Mouse (Mus musculus) left cerebral cortex, adult 8-10 months (tissue): Measurements from ENCODE around the gene Txnrd3. TPM values are rescaled to one million over a fixed set of nuclear protein-coding genes. Genes with fewer than 3 reads are reported as not detected.

ENCODE experiments used
- DNase-seq, 2 experiments: peaks; one replicate each; pipeline ENCODE4 v3.0.0; 2022; ENCODE audit warnings: low spot score in 2 of 2
- total RNA-seq, 4 experiments: library from RNA; stranded (reverse); gene quantifications; 2 replicates each; pipeline ENCODE4 v1.2.4; 2022

The Txnrd3 gene
- total RNA-seq, 4 experiments from 2014 or later: 4.7 to 5.9 (median 5.6) TPM

DNA sequence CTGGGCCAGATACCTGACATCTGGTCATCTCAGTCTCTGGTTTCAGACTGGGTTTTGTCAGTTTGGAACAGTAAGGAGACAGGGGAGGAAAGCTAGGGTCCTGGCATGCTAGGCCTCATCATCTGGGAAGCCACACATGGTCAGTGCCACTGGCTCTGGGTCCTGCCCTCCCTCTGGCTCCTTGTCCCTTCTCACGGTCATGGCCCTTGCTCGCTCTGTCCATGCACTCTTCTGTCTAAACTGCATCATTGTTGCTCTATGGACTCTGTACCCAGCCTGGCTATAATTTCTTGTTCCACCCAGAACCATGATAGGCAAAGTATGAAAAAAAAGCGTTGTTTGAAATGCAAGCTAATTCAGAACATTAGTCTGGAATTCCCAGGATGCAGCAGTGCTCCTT is 11.2 kb downstream of the Txnrd3 start:
- no peak for DNase-seq

DNA sequence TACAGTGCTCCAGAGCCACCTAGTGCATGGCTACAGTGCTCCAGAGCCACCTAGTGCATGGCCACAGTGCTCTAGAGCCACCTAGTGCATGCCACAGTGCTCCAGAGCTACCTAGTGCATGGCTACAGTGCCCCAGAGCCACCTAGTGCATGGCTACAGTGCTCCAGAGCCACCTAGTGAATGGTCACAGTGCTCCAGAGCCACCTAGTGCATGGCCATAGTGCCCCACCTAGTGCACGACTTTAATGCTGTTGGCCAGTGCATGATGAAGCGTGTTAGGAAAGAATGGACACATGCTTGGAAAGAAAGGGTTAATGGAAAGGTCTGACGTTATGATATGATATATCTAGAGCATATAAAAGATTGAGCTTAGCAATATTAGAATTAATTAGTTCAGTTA is 14.6 kb downstream of the Txnrd3 start:
- DNase-seq: no peak

- DNase-seq: no peak
Measured at GRCm38 (mm10) chr6:89658931-89659330, 15.1 kb downstream of the Txnrd3 start.

- no peak for DNase-seq
Measured at GRCm38 (mm10) chr6:89659692-89660423, 16.1 kb downstream of the Txnrd3 start.

- no peak for DNase-seq
Measured at GRCm38 (mm10) chr6:89660490-89660889, 16.7 kb downstream of the Txnrd3 start.

- DNase-seq: no peak
Measured at GRCm38 (mm10) chr6:89662521-89662920, 18.7 kb downstream of the Txnrd3 start.

DNA sequence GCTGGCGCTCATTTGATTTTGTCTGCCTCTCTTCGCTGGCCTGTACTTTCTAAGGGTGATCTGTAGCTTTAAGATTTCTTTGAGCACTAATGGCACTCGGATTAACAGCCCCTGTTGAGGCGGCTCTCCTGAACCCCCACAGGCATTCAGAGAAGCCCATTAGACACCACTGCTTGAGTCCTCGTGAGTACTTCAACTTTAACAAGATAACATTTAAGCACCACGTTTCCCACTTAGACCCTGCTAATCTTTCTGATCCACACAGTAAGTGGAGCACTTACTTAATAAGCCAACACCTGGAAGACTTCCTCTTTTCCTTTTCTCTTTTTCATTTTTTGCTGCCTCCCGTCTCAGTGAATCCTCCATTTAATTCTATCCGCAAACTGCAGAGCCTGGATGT is 21.4 kb downstream of the Txnrd3 start:
- DNase-seq: no peak

DNA sequence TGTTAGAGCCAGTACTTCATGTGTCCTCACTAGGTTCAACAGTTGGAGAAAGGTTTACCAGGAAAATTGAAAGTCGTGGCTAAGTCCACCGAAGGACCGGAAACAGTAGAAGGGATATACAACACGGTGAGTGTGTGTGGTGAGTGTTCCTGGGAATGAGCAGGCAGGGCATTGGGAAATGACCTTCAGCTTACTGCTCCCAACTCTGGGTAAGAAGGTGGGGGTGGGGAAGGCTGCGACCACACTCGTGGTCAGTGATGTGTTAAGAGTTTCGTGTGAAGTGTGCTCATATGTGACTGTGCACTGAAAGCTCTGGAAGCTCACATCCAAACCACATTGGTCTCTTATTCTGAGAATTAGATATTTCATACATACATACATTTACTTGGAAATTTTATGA is 21.9 kb downstream of the Txnrd3 start:
- no peak for DNase-seq

GRCm38 (mm10) chr6:89666976-89667375 is 23.2 kb downstream of the Txnrd3 start:
- no peak for DNase-seq

- peak in 1 of 2 experiments; percentile 2 for DNase-seq
Measured at GRCm38 (mm10) chr6:89669556-89669955, 25.8 kb downstream of the Txnrd3 start.

- peak in 1 of 2 experiments; percentile 14 for DNase-seq
Measured at GRCm38 (mm10) chr6:89671431-89671830, 27.6 kb downstream of the Txnrd3 start.

DNA sequence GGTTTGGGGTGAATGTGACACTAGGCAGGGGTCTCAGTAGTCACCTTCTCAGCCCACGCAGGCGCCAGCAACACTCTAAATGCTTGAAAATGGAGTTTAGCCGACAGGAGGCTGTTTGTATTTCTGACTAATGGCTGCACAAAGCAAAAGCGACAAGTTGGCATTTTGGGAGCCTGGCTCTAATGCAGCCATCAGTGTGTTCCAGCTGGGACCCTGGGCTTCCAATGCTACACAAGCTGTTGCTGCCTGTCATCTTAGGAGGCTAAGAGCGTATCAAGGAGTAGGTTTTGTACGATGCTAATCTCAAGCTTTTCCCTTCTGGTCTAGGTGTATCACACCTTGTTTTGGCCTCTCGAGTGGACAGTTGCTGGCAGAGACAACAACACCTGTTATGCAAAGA is 28.9 kb downstream of the Txnrd3 start:
- peak in 1 of 2 experiments; percentile 4 for DNase-seq

DNA sequence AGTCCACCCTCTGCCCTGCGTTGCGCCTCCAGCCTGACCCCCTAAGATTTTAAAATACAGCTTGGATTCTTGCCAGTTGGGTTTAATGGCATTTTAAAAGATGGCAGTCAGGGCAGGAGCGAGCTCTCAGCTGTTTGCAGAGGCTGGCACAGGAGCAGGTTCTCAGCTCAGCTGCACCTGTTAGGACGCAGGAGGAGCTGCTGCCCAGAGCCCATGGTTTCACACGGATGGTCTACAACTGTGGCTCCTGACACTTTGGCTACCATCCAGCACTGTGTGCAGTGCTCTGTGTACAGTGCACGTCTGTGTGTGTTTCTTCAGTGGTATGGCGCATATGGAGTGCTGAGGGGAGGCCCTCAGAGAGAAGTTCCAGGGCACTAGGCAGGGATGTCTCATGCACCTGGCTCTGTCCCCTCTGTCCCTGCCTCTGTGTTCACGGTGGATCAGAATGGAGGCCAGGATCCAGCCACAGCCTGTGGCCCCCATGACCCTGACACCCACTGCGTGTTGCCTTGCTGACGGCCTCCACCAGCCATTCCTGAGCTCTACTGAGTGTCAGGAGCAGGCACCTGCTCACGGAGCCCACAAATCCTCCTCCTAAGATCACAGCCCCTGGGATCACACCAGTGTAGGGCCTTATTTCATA is 29.5 kb downstream of the Txnrd3 start:
- peak in 1 of 2 experiments; percentile 5 for DNase-seq

- no peak for DNase-seq
Measured at GRCm38 (mm10) chr6:89678522-89678921, 34.7 kb downstream of the Txnrd3 start.

DNA sequence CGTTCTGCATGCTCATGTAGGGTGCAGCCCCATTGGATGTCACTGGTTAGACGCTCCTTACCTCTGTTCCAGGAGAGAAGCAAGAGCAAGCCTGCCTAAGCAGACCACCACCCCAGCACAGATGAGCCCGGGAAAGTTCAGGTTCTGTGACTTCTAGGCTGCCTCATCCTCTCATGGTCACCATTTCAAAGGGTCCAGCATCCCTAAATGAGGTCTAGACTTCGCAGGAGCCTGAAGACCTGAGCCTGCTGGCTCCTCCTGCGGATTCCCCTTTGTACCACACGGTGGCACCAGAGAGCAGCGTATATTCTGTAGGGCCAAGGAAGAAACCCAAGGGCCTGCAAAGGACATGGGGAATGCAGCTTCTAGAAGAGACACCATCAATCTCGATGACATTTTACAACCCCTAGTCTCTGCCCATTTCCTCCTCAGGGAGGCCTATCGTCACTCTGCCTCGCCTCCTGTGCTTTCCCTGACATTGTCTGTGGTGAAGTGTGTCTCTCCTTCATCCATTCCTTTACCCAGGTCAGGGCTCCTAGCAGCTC is 35.6 kb downstream of the Txnrd3 start:
- DNase-seq: peak in 1 of 2 experiments; percentile 55

DNA sequence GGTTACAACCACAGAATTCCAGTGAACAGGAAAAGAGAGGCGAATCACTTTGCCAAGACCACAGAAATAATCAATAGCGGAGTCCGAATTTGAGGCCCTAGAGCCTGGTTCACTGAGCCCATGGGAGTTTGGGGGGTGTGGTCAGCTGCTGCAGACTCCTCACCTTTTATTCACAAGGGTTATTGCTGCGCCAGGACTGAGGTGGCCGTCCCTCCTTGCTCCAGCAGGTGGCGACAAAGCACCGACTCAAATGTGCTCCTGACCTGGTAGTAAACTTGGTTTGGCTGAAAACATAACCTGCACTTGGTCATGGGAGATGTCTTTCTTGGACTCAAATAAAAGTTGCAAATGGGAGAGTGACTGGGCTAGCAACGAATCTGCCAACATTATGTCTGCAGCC is 36.4 kb downstream of the Txnrd3 start:
- DNase-seq: peak; percentile 45 to 77

- no peak for DNase-seq
Measured at GRCm38 (mm10) chr6:89684231-89684630, 40.4 kb downstream of the Txnrd3 start.

DNA sequence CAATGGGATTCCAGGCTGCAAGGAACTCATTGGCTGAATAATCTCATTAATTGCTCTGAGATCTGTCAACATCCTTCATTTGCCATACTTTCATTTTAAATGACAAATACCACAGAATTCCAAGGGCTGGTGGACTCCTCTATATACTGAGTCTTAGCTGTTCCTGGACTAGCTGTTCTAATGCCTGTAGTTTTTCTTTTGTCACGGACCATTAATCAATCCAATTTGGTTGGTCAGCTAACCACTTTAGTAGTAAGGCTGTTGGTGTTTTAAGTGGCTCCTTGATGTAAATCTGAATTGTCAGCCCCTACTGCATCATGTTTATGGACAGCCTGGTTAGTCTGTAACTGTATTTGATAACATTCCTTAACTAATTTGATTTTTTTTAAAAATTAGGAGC is 43.3 kb downstream of the Txnrd3 start:
- no peak for DNase-seq

- no peak for DNase-seq
Measured at GRCm38 (mm10) chr6:89706624-89707023, 62.8 kb downstream of the Txnrd3 start.

GRCm38 (mm10) chr6:89707240-89707639 is 63.5 kb downstream of the Txnrd3 start, which contains the start of gene Vmn1r40:
Gene Vmn1r40 (plus strand): TSS chr6:89707540.
- DNase-seq: no peak

DNA sequence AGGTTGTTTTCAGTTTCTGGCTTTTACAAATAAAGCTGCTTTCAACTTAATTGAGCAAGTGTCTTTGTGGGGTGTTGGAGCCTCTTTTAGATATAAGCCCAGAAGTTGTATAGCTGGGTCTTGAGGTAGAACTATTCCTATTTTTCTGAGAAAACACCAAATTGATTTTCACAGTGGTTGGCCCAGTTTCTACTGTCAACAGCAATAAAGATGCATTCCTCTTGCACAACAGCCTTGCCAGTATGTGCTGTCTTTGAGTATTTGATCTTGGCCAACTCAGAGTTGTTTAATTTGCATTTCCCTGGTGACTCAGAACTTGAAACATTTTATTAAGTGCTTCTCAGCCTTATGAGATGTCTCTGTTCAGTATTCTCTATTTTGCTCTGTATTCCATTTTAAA is 74.3 kb downstream of the Txnrd3 start:
- no peak for DNase-seq
